Mouse (Mus musculus): ENCODE data around the gene Gm14597. TPM values are rescaled to one million over a fixed set of nuclear protein-coding genes. Genes with fewer than 3 reads are reported as not detected.
"Not testable (repeated sequence)": the region's sequence is repeated elsewhere in the genome, so short reads cannot be mapped to it uniquely, and the experiment has no call there.

The Gm14597 gene
- polyA plus RNA-seq (2015; fragmentation: Nextera tagmentation; extraction: Ambion mirVana): not detected in 2 replicates

DNA sequence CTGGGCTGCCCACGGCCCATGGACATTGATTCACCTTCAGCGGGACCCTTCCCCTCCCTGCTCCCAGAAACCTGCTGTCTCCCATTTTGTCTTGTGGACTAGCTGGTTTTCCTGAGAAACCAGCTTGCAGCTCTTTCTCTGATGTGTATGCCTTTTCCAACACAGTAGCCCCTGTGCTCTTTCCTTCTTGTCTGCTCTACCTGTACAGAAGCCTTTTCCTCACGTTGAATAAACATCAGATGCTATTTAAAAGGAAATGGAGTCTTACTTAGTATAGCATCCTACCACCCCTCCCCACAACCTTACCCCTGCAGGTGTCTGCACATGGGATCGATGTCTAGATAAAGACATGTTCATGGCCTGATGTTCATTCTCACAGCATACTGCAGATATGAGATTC lies at the start of gene Gm14597:
Gene Gm14597 (minus strand): TSS at position 101 of the 400 bp plus-strand sequence.
- ATAC-seq (ENCODE audit: low read depth); H3K27me3 ChIP-seq; H3K4me1 ChIP-seq (replicated peaks); H3K9me3 ChIP-seq; H3K36me3 ChIP-seq: not testable (repeated sequence)
- H3K4me2 ChIP-seq: peak within 1 kb of the TSS; percentile 57
- H3K9ac ChIP-seq: peak within 1 kb of the TSS; percentile 80
- 61% methylated on average over 3 of the region's 4 CpGs for WGBS
- peak within 1 kb of the TSS; percentile 50 for H3K4me3 ChIP-seq
- peak within 1 kb of the TSS; percentile 82 for H3K27ac ChIP-seq (replicated peaks)

DNA sequence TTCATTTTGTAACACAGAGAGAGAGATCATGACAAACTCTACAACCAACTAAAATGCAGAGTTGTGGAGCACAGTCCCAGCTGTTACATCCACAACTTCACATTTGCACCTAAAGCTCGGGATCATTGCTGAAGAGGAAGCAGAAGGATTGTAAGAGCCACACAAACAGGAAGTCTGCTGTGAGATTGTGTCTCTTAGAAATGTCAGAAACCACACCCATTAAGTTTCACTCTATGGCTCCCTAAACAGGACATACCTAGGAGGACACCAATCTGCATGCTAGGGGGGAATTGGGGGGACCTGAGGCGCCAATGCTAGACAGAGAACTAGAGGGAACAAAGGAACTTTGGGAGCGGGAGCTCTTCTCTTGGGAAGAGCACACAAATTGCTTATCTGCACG lies 44.1 kb upstream of the Gm14597 start:
- H3K4me2 ChIP-seq; H3K27me3 ChIP-seq; H3K9me3 ChIP-seq; H3K36me3 ChIP-seq; H3K4me3 ChIP-seq; ATAC-seq (ENCODE audit: low read depth); H3K4me1 ChIP-seq (replicated peaks); H3K27ac ChIP-seq (replicated peaks); H3K9ac ChIP-seq: not testable (repeated sequence)
- 74% methylated on average over 4 of the region's 4 CpGs for WGBS

DNA sequence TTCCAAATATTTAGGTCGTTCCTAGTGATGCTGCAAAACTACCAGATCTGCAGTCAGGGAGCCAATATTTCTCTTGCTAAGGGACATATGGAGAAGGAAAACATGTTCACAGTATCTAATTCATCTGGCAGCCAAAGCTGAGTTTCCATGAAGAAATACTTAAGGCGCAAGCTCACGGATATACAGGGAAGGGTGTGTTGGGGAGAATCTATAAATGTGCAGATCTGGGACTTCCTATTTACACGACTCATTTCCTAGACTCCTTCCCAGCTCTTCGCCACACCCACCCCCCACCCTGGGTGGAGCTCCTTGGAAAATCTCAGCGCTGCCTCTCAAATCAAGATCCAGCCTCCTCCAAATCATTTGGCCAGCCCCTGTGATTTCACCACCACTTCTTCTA lies 37.1 kb upstream of the Gm14597 start:
- Histone ChIP-seq H3K4me3 (no peak overlapping the region), H3K27ac (replicated peaks) (no peak overlapping the region), H3K9ac (no peak overlapping the region), H3K4me2 (no peak overlapping the region), H3K9me3 (no peaks in the 10 kb centered on the region), H3K4me1 (replicated peaks) (peaks cover 4% of the 10 kb centered on the region), H3K36me3 (no peaks in the 10 kb centered on the region), H3K27me3 (no peaks in the 10 kb centered on the region)
- WGBS: 82% methylated on average over 6 of the region's 6 CpGs
- ATAC-seq (ENCODE audit: low read depth): no peak

DNA sequence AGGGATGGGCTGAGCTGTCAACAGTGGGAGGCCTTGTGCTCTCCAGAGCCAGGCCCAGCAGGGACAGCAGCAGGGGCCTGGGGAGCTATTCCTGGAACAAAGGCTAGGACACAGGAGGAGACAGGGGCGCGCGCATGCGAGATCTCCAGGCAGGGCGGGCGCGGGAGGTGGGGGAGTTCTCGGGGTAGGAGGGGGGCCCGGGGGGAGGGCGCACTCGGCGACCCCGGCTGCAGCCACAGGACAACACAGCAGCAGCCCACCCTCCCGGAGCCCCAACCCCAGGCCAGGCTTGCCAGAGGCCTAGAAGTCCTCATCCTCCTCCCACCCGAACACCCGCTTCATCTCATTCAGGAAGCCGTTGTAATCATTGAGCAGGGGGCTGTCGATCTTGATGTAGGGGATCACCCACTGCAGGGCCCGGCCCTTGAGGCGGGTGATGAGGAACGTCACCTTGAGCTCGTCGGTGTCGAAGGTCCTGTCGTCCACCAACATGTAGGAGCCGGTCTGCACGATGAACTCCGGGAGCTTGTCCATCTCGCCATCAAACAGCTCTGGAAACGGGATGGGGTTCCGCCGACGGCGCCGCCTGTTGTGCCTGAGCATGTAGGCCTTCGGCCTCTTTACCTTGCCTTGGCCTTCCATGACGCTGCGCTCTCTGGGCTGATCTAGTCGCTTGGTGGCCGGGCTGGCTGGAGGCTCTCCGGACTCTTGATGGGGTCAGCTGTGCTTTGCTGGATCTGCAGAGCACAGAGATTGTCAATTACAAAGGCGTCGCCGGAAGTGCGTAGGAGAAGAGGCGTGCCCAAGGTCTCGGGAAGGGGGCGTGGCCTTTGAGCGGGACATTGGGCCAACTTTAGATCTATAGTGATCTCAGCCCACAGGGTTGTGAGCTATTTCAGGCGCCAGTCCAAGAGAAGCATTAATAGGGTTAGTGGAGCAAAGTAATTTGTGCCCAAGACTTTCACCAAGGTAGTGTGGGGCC lies 34.5 kb upstream of the Gm14597 start, which contains the start of gene Rtl8a:
Gene Rtl8a (minus strand): TSS at position 703 of the 982 bp plus-strand sequence.
- H3K4me1 ChIP-seq (replicated peaks); H3K9me3 ChIP-seq; H3K27me3 ChIP-seq; H3K9ac ChIP-seq; H3K36me3 ChIP-seq: not testable (repeated sequence)
- peak within 1 kb of the TSS; percentile 46; the same call in 1 of the 2 replicates for H3K27ac ChIP-seq (replicated peaks)
- 9% methylated on average over 14 of the region's 50 CpGs for WGBS
- ATAC-seq (ENCODE audit: low read depth): peak; percentile 96
- H3K4me2 ChIP-seq: peak within 1 kb of the TSS; percentile 51
- H3K4me3 ChIP-seq: peak within 1 kb of the TSS; percentile 34

DNA sequence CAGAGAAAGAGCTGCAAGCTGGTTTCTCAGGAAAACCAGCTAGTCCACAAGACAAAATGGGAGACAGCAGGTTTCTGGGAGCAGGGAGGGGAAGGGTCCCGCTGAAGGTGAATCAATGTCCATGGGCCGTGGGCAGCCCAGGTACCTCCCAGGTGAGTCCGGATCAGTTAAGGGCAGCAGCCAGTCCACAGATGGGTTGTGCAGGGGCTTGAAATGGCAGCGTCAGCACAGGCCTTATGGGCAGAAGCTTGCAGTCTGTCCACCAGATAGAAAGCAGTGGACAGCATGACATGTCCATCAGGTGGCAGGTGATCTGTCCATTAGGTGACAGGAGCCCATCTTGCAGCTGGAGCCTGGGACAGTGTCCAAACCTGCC lies 33.8 kb upstream of the Gm14597 start:
- Histone ChIP-seq H3K4me2 (peak overlapping the region; percentile 51), H3K4me3 (peak overlapping the region; percentile 34)
- H3K4me1 ChIP-seq (replicated peaks); H3K27me3 ChIP-seq; H3K27ac ChIP-seq (replicated peaks); H3K36me3 ChIP-seq; H3K9me3 ChIP-seq; H3K9ac ChIP-seq: not testable (repeated sequence)
- peak; percentile 7; the same call in 1 of the 2 replicates for ATAC-seq (ENCODE audit: low read depth)
- WGBS: 47% methylated on average over 3 of the region's 4 CpGs

DNA sequence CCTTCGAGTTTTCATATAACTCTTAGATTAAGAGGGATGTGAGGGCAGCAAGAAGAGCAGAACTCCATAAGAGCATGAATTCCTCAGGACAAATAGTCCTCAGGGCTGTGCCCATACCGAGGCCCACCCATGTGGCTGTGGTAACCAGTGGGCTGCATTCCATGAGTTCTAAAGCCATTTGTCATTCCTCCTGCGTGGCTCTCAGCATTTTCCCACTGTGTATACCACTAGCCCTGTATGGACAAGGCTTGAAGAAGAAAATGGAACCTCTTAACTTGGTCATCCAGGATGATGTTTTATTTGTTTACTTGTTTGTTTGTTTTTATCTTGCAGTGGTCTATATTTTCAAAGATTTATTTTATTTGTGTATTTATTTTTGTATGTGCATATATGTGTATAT lies 29.3 kb upstream of the Gm14597 start:
- H3K4me3 ChIP-seq; H3K36me3 ChIP-seq; H3K4me1 ChIP-seq (replicated peaks); H3K27ac ChIP-seq (replicated peaks); ATAC-seq (ENCODE audit: low read depth); H3K4me2 ChIP-seq; H3K27me3 ChIP-seq; H3K9me3 ChIP-seq; H3K9ac ChIP-seq: not testable (repeated sequence)
- 71% methylated on average over 3 of the region's 3 CpGs for WGBS

DNA sequence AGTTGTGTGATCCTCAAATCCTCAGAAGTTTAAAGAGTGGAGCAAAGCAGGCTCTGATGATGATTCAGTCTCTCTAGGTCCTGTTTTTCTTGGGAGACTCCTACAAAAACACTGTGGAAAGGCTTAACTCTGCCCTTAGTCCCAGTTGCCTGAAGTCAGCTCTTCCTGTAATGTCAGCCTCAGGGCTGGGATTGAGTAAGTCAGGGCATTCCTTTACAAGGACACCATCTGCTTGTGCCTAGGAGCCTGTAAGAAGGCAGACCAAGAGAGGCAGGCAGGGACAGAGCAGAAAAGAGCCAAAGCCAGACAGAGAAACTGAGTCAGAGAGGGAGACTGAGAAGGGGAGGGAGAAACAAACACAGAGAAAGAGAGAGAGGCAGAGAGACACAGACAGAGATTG lies 2.6 kb upstream of the Gm14597 start:
- H3K36me3 ChIP-seq; H3K9me3 ChIP-seq; H3K4me1 ChIP-seq (replicated peaks); H3K4me3 ChIP-seq; H3K27me3 ChIP-seq; H3K9ac ChIP-seq; H3K4me2 ChIP-seq; H3K27ac ChIP-seq (replicated peaks); ATAC-seq (ENCODE audit: low read depth): not testable (repeated sequence)

DNA sequence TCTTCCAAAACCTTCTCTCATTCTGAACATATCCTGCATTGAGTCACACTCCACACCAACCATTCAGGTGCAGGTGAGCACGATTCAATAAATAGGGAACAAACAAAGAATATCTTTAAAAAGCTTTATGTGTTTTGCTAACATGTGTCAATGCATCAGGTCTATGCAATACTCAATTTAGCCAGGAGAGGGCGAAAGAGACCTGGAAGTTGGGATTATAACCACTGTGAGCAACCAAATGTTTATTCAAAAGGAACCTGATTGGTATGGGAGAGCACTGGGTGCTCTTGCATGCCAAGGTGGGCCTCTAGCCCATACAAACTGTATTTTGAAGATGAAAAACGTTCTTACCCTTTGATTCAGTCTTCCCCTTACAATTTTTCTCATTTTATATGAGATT lies 1.8 kb upstream of the Gm14597 start:
- no peak for ATAC-seq (ENCODE audit: low read depth)

DNA sequence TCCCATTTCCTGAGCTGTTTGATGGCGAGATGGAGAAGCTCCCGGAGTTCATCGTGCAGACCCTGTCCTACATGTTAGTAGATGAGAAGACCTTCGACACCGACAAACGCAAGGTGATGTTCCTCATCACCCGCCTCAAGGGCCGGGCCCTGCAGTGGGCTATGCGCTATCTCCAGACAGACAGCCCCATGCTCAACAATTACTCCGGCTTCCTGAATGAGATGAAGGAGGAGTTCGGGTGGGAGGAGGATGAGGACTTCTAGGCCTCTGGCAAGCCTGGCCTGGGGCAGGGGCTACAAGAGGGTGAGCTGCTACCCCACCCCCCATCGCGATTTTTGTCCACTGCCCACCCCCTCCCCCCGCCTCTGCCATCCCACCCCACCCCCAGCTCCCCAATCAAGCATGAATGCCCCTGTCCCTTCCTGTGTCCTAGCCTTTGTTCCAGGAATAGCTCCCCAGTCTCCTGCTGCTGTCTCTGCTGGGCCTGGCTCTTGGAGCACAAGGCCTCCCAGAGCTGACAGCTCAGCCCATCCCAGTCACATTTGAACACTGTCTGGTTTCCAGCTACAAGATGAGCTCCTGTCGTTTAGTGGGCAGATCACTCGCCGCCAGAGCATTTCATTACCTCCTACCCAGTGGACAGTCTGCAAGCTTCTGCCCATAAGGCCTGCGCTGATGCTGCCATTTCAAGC lies 511 bp downstream of the Gm14597 start:
- H3K4me3 ChIP-seq: peak overlapping the region; percentile 50
- H3K27ac ChIP-seq (replicated peaks): peak overlapping the region; percentile 82
- H3K4me1 ChIP-seq (replicated peaks): no peaks in the 10 kb centered on the region
- peak; percentile 54 for ATAC-seq (ENCODE audit: low read depth)
- peak overlapping the region; percentile 57 for H3K4me2 ChIP-seq
- no peaks in the 10 kb centered on the region for H3K9me3 ChIP-seq
- WGBS: 26% methylated on average over 18 of the region's 18 CpGs
- H3K9ac ChIP-seq: peak overlapping the region; percentile 80
- H3K36me3 ChIP-seq: no peaks in the 10 kb centered on the region
- no peaks in the 10 kb centered on the region for H3K27me3 ChIP-seq

More for the DNA sequence above, 1.8 kb upstream of the Gm14597 start:
- no peak overlapping the region for H3K9ac ChIP-seq
- H3K9me3 ChIP-seq: no peaks in the 10 kb centered on the region
- H3K4me1 ChIP-seq (replicated peaks): no peaks in the 10 kb centered on the region
- WGBS: 3% methylated on average over 3 of the region's 3 CpGs
- H3K27me3 ChIP-seq: no peaks in the 10 kb centered on the region
- H3K4me3 ChIP-seq: no peak overlapping the region
- no peak overlapping the region for H3K27ac ChIP-seq (replicated peaks)
- no peak overlapping the region for H3K4me2 ChIP-seq
- no peaks in the 10 kb centered on the region for H3K36me3 ChIP-seq

DNA sequence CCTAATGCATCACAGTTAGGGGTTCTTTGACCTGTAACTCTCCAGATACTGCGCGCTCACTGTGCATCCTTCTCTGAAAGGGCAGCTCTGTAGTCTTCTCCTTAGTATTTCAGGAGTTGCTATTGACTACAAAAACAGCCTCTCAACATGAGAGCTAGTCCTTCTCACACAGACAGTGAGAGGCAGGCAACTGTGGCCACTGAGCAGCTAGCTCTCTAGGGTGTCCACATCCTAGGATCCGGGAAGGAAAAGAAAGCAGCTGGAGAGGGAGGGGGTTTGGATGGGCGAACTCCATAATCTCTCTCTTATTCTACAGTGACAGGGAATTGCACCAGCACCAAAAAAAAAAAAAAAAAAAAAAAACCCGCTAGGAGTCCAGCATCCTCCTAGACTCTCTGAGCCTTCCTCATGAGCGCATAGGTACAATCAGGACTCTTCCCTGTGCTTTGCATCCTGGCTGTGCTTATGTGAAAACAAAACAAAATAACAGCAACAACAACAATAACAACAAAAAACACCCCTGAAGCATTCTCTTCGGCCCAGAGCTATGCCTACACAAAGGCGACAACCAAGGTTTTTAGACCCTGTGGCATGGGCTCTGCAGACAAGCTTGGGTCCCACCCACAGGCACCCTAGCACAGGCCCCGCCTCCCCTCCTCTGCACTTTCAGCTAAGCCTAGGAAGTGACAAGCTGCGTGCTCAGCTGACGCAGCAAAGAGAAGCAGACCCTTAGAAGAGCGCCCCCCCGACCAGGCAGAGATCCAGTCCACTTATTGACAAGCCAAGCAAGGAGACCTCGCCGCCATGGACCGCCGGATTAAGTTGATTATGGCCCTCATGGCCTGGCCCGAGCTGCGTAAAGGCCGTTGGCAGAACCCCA lies 1.3 kb downstream of the Gm14597 start, which contains the start of gene Rtl8c:
Gene Rtl8c (plus strand): TSS at position 791 of the 880 bp plus-strand sequence.
- Histone ChIP-seq H3K4me2 (peak within 1 kb of the TSS; percentile 57), H3K4me1 (replicated peaks) (no peaks in the 10 kb centered on the region), H3K27ac (replicated peaks) (peak within 1 kb of the TSS; percentile 82), H3K9me3 (no peaks in the 10 kb centered on the region), H3K27me3 (no peaks in the 10 kb centered on the region), H3K36me3 (no peaks in the 10 kb centered on the region), H3K4me3 (peak within 1 kb of the TSS; percentile 50), H3K9ac (peak within 1 kb of the TSS; percentile 80)
- 26% methylated on average over 20 of the region's 20 CpGs for WGBS
- ATAC-seq (ENCODE audit: low read depth): peak; percentile 97

DNA sequence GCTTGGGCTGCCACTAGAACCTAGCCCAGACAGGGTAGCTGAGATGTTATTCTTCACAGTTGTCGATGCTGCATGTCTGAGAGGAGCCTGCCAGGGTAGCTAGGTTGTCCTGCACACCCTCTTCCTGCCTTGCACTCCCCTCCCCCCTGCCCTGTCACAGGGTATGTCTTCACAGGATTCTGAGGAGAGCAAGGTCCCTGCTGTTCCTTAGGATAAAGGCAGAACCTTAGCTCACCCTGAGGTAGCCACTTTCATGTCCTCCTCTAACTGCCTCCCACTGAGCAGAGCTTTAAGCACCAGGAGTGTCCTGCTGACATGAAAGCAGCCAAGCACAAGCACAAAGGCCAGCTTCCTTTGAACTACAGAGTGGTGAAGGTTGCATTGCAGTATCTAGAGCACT lies 2.6 kb downstream of the Gm14597 start:
- not testable (repeated sequence) for ATAC-seq (ENCODE audit: low read depth); H3K9me3 ChIP-seq; H3K4me3 ChIP-seq; H3K27ac ChIP-seq (replicated peaks); H3K36me3 ChIP-seq; H3K4me1 ChIP-seq (replicated peaks); H3K27me3 ChIP-seq; H3K4me2 ChIP-seq; H3K9ac ChIP-seq
- 20% methylated on average over 1 of the region's 1 CpGs for WGBS
